Mouse (Mus musculus) hematopoietic stem cell, adult 5-6 weeks (primary cell): ENCODE results near the gene Klhl4. TPM values are rescaled to one million over a fixed set of nuclear protein-coding genes. Genes with fewer than 3 reads are reported as not detected.

Source experiments
- ATAC-seq, 2 experiments: fragments of 125-278 bp in 1 of 2; replicated peaks in 1 of 2; 2 replicates each; pipeline ENCODE4 v1.8.0; 2016 to 2017; ENCODE audit warnings: inconsistent platforms in 2 of 2, mild to moderate bottlenecking in 2 of 2, moderate number of reproducible peaks in 2 of 2, low read depth in 1 of 2, moderate TSS enrichment in 1 of 2; ENCODE audit not compliant: low FRiP score in 2 of 2, poor library complexity in 2 of 2, severe bottlenecking in 2 of 2, insufficient read depth in 1 of 2, low TSS enrichment in 1 of 2
- total RNA-seq: library from RNA; stranded (forward); fragments of 172-1452, 232-1000 nt; gene quantifications from 2 replicates; pipeline ENCODE4 v1.2.3, GENCODE M21; 2017

The Klhl4 gene
- 13.1 and 16.9 TPM in 2 replicates for total RNA-seq

- ATAC-seq: peak; percentile 97 to 99
Measured at GRCm38 (mm10) chrX:114473782-114474731, at the start of gene Klhl4. Gene Klhl4 (plus strand): TSS chrX:114474333.

- no peak for ATAC-seq
Measured at GRCm38 (mm10) chrX:114484153-114484552, 10.0 kb downstream of the Klhl4 start.

GRCm38 (mm10) chrX:114486691-114487090 is 12.6 kb downstream of the Klhl4 start:
- ATAC-seq: no peak

- no peak for ATAC-seq
Measured at GRCm38 (mm10) chrX:114558141-114558540, 84.0 kb downstream of the Klhl4 start.

- no peak for ATAC-seq
Measured at GRCm38 (mm10) chrX:114582311-114582710, 108.2 kb downstream of the Klhl4 start.
